18 mouse cellular contexts compared by ENCODE assay signal in the genomic region with DNA sequence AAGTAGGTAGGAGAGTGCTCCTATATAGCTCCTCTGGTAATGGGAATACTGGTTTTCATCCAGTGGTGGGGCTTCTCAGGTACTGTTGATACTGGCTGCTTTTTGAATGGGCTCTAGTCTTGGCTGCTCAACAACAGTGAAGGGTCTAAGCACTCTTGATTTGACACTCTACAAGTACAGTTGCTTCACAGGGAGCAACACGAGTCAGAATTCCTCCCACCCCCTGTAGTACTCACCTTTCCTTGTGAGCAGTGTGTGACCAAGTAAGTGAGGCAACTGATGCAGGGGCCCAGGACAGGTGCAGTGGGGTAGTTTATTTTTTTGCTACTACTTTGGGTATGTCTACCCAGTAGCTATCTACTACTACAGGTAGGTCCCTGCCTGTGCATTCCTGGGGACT.
"Had no signal": no experiment of that assay in that cellular context is flagged by ENCODE, and none has a peak within 500 bp of the region (broad histone marks: within the 10 kb centered on the region; RNA-seq: fewer than 3 reads in every experiment).

No protein-coding gene starts in this region.

- DNase-seq: kidney, adult 18-20 months; kidney, adult 9 months; kidney, postnatal 14 days; kidney, postnatal 4 days; liver; lung, adult 18-20 months; lung, postnatal 14 days; thymus, adult 18-20 months; thymus, postnatal 36 days had no signal

- H3K4me3 ChIP-seq: limb, embryonic 10.5 days; limb, embryonic 13.5 days; liver, embryonic 12.5 days; liver, embryonic 15.5 days; lung, embryonic 15.5 days; myocyte; neural tube, embryonic 12.5 days had no signal

- H3K27me3 ChIP-seq: limb, embryonic 13.5 days; liver, embryonic 12.5 days; liver, embryonic 15.5 days; lung, embryonic 15.5 days; neural tube, embryonic 12.5 days had no signal

- H3K27ac ChIP-seq: limb, embryonic 10.5 days; limb, embryonic 13.5 days; liver, embryonic 12.5 days; liver, embryonic 15.5 days; lung, embryonic 15.5 days; macrophage; neural tube, embryonic 12.5 days had no signal

- H3K4me2 ChIP-seq: limb, embryonic 13.5 days; liver, embryonic 12.5 days; liver, embryonic 15.5 days; lung, embryonic 15.5 days; neural tube, embryonic 12.5 days had no signal

- ATAC-seq: intestine, embryonic 16.5 days; liver, embryonic 12.5 days had no signal

- H3K36me3 ChIP-seq: liver, embryonic 15.5 days had no signal

- H3K4me1 ChIP-seq: limb, embryonic 10.5 days; limb, embryonic 13.5 days; liver, embryonic 12.5 days; liver, embryonic 15.5 days; lung, embryonic 15.5 days; neural tube, embryonic 12.5 days had no signal

- H3K9me3 ChIP-seq: limb, embryonic 10.5 days; limb, embryonic 13.5 days; liver, embryonic 12.5 days; liver, embryonic 15.5 days; lung, embryonic 15.5 days; neural tube, embryonic 12.5 days had no signal

- H3K9ac ChIP-seq: limb, embryonic 13.5 days; liver, embryonic 12.5 days; liver, embryonic 15.5 days; lung, embryonic 15.5 days; neural tube, embryonic 12.5 days had no signal
